Mouse (Mus musculus): ENCODE results near the gene Chd4. TPM values are rescaled to one million over a fixed set of nuclear protein-coding genes. Genes with fewer than 3 reads are reported as not detected.

Chd4 gene
- polyA plus RNA-seq, 1 experiment, result 99.7 TPM

- Histone ChIP-seq H3ac (ENCODE audit: control insufficient read depth, insufficient read length, low read depth) (no peak overlapping the region), H3K4me3 (ENCODE audit: insufficient read depth, poor library complexity, severe bottlenecking) (no peak overlapping the region), H3K36me3 (ENCODE audit: control insufficient read depth, insufficient read depth) (peaks cover 47% of the 10 kb centered on the region), H3K79me3 (ENCODE audit: low read depth) (no peaks in the 10 kb centered on the region), H3K79me2 (ENCODE audit: control insufficient read depth, insufficient read depth) (no peaks in the 10 kb centered on the region), H3K27me3 (ENCODE audit: control insufficient read depth, insufficient read depth, insufficient read length) (no peaks in the 10 kb centered on the region)
- TF ChIP-seq MYOD1 (IDR thresholded peaks at IDR 0.05; ENCODE audit: control insufficient read depth, insufficient read length, low read depth) (no peak), CTCF (IDR thresholded peaks at IDR 0.05; ENCODE audit: control insufficient read depth, insufficient read depth, insufficient read length) (no peak), FOSL1 (IDR thresholded peaks at IDR 0.05; ENCODE audit: insufficient read depth, low read length, poor library complexity, severe bottlenecking) (no peak), USF1 (IDR thresholded peaks at IDR 0.05; ENCODE audit: low read depth) (no peak)
Observed at GRCm38 (mm10) chr6:125155262-125155661, 59.5 kb downstream of the Chd4 start.

GRCm38 (mm10) chr6:125156491-125156890, 60.7 kb downstream of the Chd4 start:
- no peak overlapping the region for H3ac ChIP-seq (ENCODE audit: control insufficient read depth, insufficient read length, low read depth)
- H3K27me3 ChIP-seq (ENCODE audit: control insufficient read depth, insufficient read depth, insufficient read length), result no peaks in the 10 kb centered on the region
- H3K79me3 ChIP-seq (ENCODE audit: low read depth), result no peaks in the 10 kb centered on the region
- H3K4me3 ChIP-seq (ENCODE audit: insufficient read depth, poor library complexity, severe bottlenecking), result no peak overlapping the region
- peaks cover 50% of the 10 kb centered on the region for H3K36me3 ChIP-seq (ENCODE audit: control insufficient read depth, insufficient read depth)
- H3K79me2 ChIP-seq (ENCODE audit: control insufficient read depth, insufficient read depth), result no peaks in the 10 kb centered on the region
- TF ChIP-seq MAX (IDR thresholded peaks at IDR 0.05) (no peak), USF1 (IDR thresholded peaks at IDR 0.05; ENCODE audit: low read depth) (no peak), MYOG (IDR thresholded peaks at IDR 0.05; ENCODE audit: control insufficient read depth, extremely low read depth, insufficient read length) (no peak), CEBPB (IDR thresholded peaks at IDR 0.05; ENCODE audit: low read depth) (no peak), MYOD1 (IDR thresholded peaks at IDR 0.05; ENCODE audit: control insufficient read depth, insufficient read length, low read depth) (no peak), FOSL1 (IDR thresholded peaks at IDR 0.05; ENCODE audit: insufficient read depth, low read length, poor library complexity, severe bottlenecking) (no peak), CTCF (IDR thresholded peaks at IDR 0.05; ENCODE audit: control insufficient read depth, insufficient read depth, insufficient read length) (no peak)

- Histone ChIP-seq H3ac (ENCODE audit: control insufficient read depth, insufficient read length, low read depth) (no peak overlapping the region), H3K27me3 (ENCODE audit: control insufficient read depth, insufficient read depth, insufficient read length) (no peaks in the 10 kb centered on the region), H3K79me2 (ENCODE audit: control insufficient read depth, insufficient read depth) (no peaks in the 10 kb centered on the region), H3K36me3 (ENCODE audit: control insufficient read depth, insufficient read depth) (peaks cover 49% of the 10 kb centered on the region), H3K79me3 (ENCODE audit: low read depth) (no peaks in the 10 kb centered on the region), H3K4me3 (ENCODE audit: insufficient read depth, poor library complexity, severe bottlenecking) (no peak overlapping the region)
- TF ChIP-seq MYOD1 (IDR thresholded peaks at IDR 0.05; ENCODE audit: control insufficient read depth, insufficient read length, low read depth) (peak; percentile 68), USF1 (IDR thresholded peaks at IDR 0.05; ENCODE audit: low read depth) (no peak)
Observed at GRCm38 (mm10) chr6:125156903-125157614, 61.3 kb downstream of the Chd4 start.

GRCm38 (mm10) chr6:125158944-125159492, 63.2 kb downstream of the Chd4 start:
- TF ChIP-seq USF1 (IDR thresholded peaks at IDR 0.05; ENCODE audit: low read depth), result no peak
- no peak for TF ChIP-seq FOSL1 (IDR thresholded peaks at IDR 0.05; ENCODE audit: insufficient read depth, low read length, poor library complexity, severe bottlenecking)
- no peak for TF ChIP-seq CTCF (IDR thresholded peaks at IDR 0.05; ENCODE audit: control insufficient read depth, insufficient read depth, insufficient read length)
- no peak for TF ChIP-seq MYOG (IDR thresholded peaks at IDR 0.05; ENCODE audit: control insufficient read depth, extremely low read depth, insufficient read length)
- TF ChIP-seq MAX (IDR thresholded peaks at IDR 0.05), result no peak
- no peak for TF ChIP-seq CEBPB (IDR thresholded peaks at IDR 0.05; ENCODE audit: low read depth)
- no peak for TF ChIP-seq MYOD1 (IDR thresholded peaks at IDR 0.05; ENCODE audit: control insufficient read depth, insufficient read length, low read depth)
- H3K36me3 ChIP-seq (ENCODE audit: control insufficient read depth, insufficient read depth), result peaks cover 60% of the 10 kb centered on the region
- H3K79me2 ChIP-seq (ENCODE audit: control insufficient read depth, insufficient read depth), result peaks cover 19% of the 10 kb centered on the region
- H3K79me3 ChIP-seq (ENCODE audit: low read depth), result peaks cover 13% of the 10 kb centered on the region
- no peak overlapping the region for H3K4me3 ChIP-seq (ENCODE audit: insufficient read depth, poor library complexity, severe bottlenecking)
- H3ac ChIP-seq (ENCODE audit: control insufficient read depth, insufficient read length, low read depth), result no peak overlapping the region
- no peaks in the 10 kb centered on the region for H3K27me3 ChIP-seq (ENCODE audit: control insufficient read depth, insufficient read depth, insufficient read length)

- H3K79me2 ChIP-seq (ENCODE audit: control insufficient read depth, insufficient read depth), result peaks cover 28% of the 10 kb centered on the region
- no peak overlapping the region for H3K4me3 ChIP-seq (ENCODE audit: insufficient read depth, poor library complexity, severe bottlenecking)
- H3K36me3 ChIP-seq (ENCODE audit: control insufficient read depth, insufficient read depth), result peaks cover 67% of the 10 kb centered on the region
- H3ac ChIP-seq (ENCODE audit: control insufficient read depth, insufficient read length, low read depth), result no peak overlapping the region
- peaks cover 23% of the 10 kb centered on the region for H3K79me3 ChIP-seq (ENCODE audit: low read depth)
- TF ChIP-seq CEBPB (IDR thresholded peaks at IDR 0.05; ENCODE audit: low read depth), result no peak
- TF ChIP-seq MAX (IDR thresholded peaks at IDR 0.05), result no peak
- TF ChIP-seq MYOG (IDR thresholded peaks at IDR 0.05; ENCODE audit: control insufficient read depth, extremely low read depth, insufficient read length), result no peak
- no peak for TF ChIP-seq USF1 (IDR thresholded peaks at IDR 0.05; ENCODE audit: low read depth)
- TF ChIP-seq MYOD1 (IDR thresholded peaks at IDR 0.05; ENCODE audit: control insufficient read depth, insufficient read length, low read depth), result no peak
- no peak for TF ChIP-seq FOSL1 (IDR thresholded peaks at IDR 0.05; ENCODE audit: insufficient read depth, low read length, poor library complexity, severe bottlenecking)
- TF ChIP-seq CTCF (IDR thresholded peaks at IDR 0.05; ENCODE audit: control insufficient read depth, insufficient read depth, insufficient read length), result no peak
- no peaks in the 10 kb centered on the region for H3K27me3 ChIP-seq (ENCODE audit: control insufficient read depth, insufficient read depth, insufficient read length)
Observed at GRCm38 (mm10) chr6:125159773-125160557, 64.2 kb downstream of the Chd4 start.

Data from C2C12 (cell line).